Mouse (Mus musculus): Measurements from ENCODE around the gene Psmd11. TPM values are rescaled to one million over a fixed set of nuclear protein-coding genes. Genes with fewer than 3 reads are reported as not detected.

The Psmd11 gene
- polyA plus RNA-seq, 1 experiment, result 57.2 TPM

- TF ChIP-seq GATA1 (IDR thresholded peaks at IDR 0.05; ENCODE audit: low read length), result no peak
These were observed 77.2 kb downstream of the Psmd11 start for GRCm38 (mm10) chr11:80505581-80505980.

GRCm38 (mm10) chr11:80506483-80506882 lies 78.1 kb downstream of the Psmd11 start:
- no peak for TF ChIP-seq GATA1 (IDR thresholded peaks at IDR 0.05; ENCODE audit: low read length)

GRCm38 (mm10) chr11:80507791-80508190 lies 79.4 kb downstream of the Psmd11 start:
- no peak for TF ChIP-seq GATA1 (IDR thresholded peaks at IDR 0.05; ENCODE audit: low read length)

GRCm38 (mm10) chr11:80508361-80509175 lies 80.2 kb downstream of the Psmd11 start:
- TF ChIP-seq GATA1 (IDR thresholded peaks at IDR 0.05; ENCODE audit: low read length), result no peak

GRCm38 (mm10) chr11:80509176-80509506 lies 80.7 kb downstream of the Psmd11 start:
- TF ChIP-seq GATA1 (IDR thresholded peaks at IDR 0.05; ENCODE audit: low read length), result no peak

GRCm38 (mm10) chr11:80510124-80510523 lies 81.7 kb downstream of the Psmd11 start:
- TF ChIP-seq GATA1 (IDR thresholded peaks at IDR 0.05; ENCODE audit: low read length), result no peak

GRCm38 (mm10) chr11:80512313-80513056 lies 84.1 kb downstream of the Psmd11 start:
- TF ChIP-seq GATA1 (IDR thresholded peaks at IDR 0.05; ENCODE audit: low read length), result no peak

GRCm38 (mm10) chr11:80513796-80514195 lies 85.4 kb downstream of the Psmd11 start:
- no peak for TF ChIP-seq GATA1 (IDR thresholded peaks at IDR 0.05; ENCODE audit: low read length)

GRCm38 (mm10) chr11:80515346-80515745 lies 86.9 kb downstream of the Psmd11 start:
- TF ChIP-seq GATA1 (IDR thresholded peaks at IDR 0.05; ENCODE audit: low read length), result no peak

- TF ChIP-seq GATA1 (IDR thresholded peaks at IDR 0.05; ENCODE audit: low read length), result no peak
These were observed 87.5 kb downstream of the Psmd11 start for GRCm38 (mm10) chr11:80515895-80516294.

GRCm38 (mm10) chr11:80518421-80519367 lies 90.3 kb downstream of the Psmd11 start:
- no peak for TF ChIP-seq GATA1 (IDR thresholded peaks at IDR 0.05; ENCODE audit: low read length)

GRCm38 (mm10) chr11:80521148-80521547 lies 92.7 kb downstream of the Psmd11 start:
- TF ChIP-seq GATA1 (IDR thresholded peaks at IDR 0.05; ENCODE audit: low read length), result no peak

Other genes with a start within 250 kb of the Psmd11 start
- 3.7 and 4.7 TPM in 2 replicates for gene Rnf135, start 244.8 kb upstream of the Psmd11 start, polyA plus RNA-seq (2012)
- gene Rhot1, start 219.6 kb upstream of the Psmd11 start, polyA plus RNA-seq (2012), result 7.8 and 11.5 TPM in 2 replicates
- 0.06 TPM in 2 replicates for gene Rhbdl3, start 127.7 kb upstream of the Psmd11 start, polyA plus RNA-seq (2012)
- 3.6 and 5.7 TPM in 2 replicates for gene 5730455P16Rik, start 50.6 kb upstream of the Psmd11 start, polyA plus RNA-seq (2012)
- 15.6 and 79.1 TPM in 2 replicates for gene Zfp207, start 45.3 kb upstream of the Psmd11 start, polyA plus RNA-seq (2012)
- gene Cdk5r1, start 48.4 kb downstream of the Psmd11 start, polyA plus RNA-seq (2012), result 1.6 and 2.2 TPM in 2 replicates

Measured in G1E-ER4 (cell line).